Mouse (Mus musculus) spleen, adult 2 months (tissue): Measurements from ENCODE around the gene March6. TPM values are rescaled to one million over a fixed set of nuclear protein-coding genes. Genes with fewer than 3 reads are reported as not detected.

Experiments
- DNase-seq, 2 experiments: peaks; one replicate each; pipeline versions ENCODE4 v3.0.0 to v3.0.0-alpha.2; 2012 to 2021; ENCODE audit warnings: low spot score in 2 of 2, low read depth in 1 of 2
- H3K27ac ChIP-seq: fragments of 200-500 bp; 2 replicates; pipeline ENCODE4 v1.5.1; 2012; ENCODE audit warnings: low read length, inconsistent platforms; ENCODE audit not compliant: insufficient read depth
- H3K27me3 ChIP-seq: fragments of 200-500 bp; 2 replicates; pipeline ENCODE4 v1.6.1; 2012; ENCODE audit warnings: mild to moderate bottlenecking, moderate library complexity, low read length, inconsistent platforms; ENCODE audit not compliant: control insufficient read depth, insufficient read depth
- H3K36me3 ChIP-seq: fragments of 200-500 bp; 2 replicates; pipeline ENCODE4 v1.6.1; 2012; ENCODE audit warnings: mild to moderate bottlenecking, low read length, inconsistent platforms; ENCODE audit not compliant: control insufficient read depth, insufficient read depth
- H3K4me1 ChIP-seq: fragments of 200-500 bp; 2 replicates; pipeline ENCODE4 v1.6.1; 2011; ENCODE audit warnings: inconsistent platforms; ENCODE audit not compliant: control insufficient read depth, insufficient read depth, insufficient read length
- H3K4me3 ChIP-seq: fragments of 200-500 bp; 2 replicates; pipeline ENCODE4 v1.5.1; 2011; ENCODE audit warnings: mild to moderate bottlenecking, inconsistent platforms; ENCODE audit not compliant: insufficient read depth, insufficient read length; ENCODE audit errors: extremely low read depth
- CTCF ChIP-seq: fragments of 200-500 bp; IDR thresholded peaks from 2 replicates; pipeline ENCODE4 v1.5.1; 2011; ENCODE audit warnings: mild to moderate bottlenecking, inconsistent platforms; ENCODE audit not compliant: insufficient read depth, insufficient read length, insufficient replicate concordance; ENCODE audit errors: extremely low read depth
- POLR2A ChIP-seq: fragments of 200-500 bp; IDR thresholded peaks from 2 replicates; pipeline ENCODE4 v1.6.1; 2011; ENCODE audit warnings: low read depth, low read length, inconsistent platforms
- WGBS: fragments of 180-500 bp; shearing (Covaris S2); methylation state at CpG from one replicate; pipeline ENCODE4 v1.1.7; 2018; 5-methylcytosine and 5-hydroxymethylcytosine counted together
- polyA plus RNA-seq: library from polyadenylated mRNA; depleted of rRNA; stranded (reverse); fragments of >200 nt; gene quantifications from 2 replicates; pipeline ENCODE4 v1.2.3, GENCODE M21; 2012; rRNA removed

March6 gene
- polyA plus RNA-seq, 1 experiment, result 8.7 TPM

DNA sequence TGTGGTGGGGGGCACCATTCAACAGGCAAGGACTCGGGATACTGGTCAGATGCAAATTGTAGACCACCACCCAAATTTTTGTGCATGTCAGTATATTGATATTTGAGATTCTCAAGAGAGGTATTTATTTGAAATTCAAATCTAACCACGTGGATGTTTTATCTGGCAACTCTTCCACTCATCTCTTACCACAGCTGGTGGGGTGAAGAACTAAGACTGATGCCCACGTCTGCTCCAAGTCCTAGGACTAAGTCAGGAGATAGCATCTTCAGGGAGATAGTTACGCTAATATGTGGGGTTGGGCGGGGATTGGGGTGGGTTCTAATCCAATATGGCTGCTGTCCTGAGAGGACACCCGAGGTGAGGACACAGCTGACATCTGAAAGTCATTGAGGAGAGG lies 118.4 kb downstream of the March6 start:
- DNase-seq, result no peak
- Histone ChIP-seq H3K4me1 (peaks cover 5% of the 10 kb centered on the region; the same call in 1 of the 2 replicates), H3K4me3 (no peak overlapping the region), H3K27ac (no peak overlapping the region), H3K36me3 (no peaks in the 10 kb centered on the region), H3K27me3 (no peaks in the 10 kb centered on the region)
- 73% methylated on average over 6 of the region's 6 CpGs for WGBS
- no peak for TF ChIP-seq POLR2A
- no peak for TF ChIP-seq CTCF

DNA sequence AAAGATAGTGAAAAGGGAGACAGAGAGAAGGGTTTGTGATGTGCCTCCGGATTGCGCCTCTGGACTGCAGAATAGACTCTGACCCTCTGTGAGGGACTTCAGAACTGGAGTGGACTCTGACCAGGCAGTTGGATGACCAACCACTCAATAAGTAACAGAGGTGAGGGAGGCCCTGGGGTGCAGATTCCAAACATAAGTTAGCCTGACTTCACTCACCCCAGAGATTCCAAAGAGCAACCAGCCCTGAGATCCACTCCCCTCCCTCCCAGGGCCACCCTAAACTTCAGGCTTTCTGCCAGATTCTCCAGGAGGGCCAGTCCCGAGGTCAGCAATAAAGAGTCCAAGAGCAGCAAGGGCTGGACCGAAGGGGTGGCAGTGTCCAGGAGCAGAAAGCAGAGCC lies 123.4 kb downstream of the March6 start:
- TF ChIP-seq POLR2A, result no peak
- TF ChIP-seq CTCF, result no peak
- 85% methylated on average over 4 of the region's 4 CpGs for WGBS
- no peak for DNase-seq

DNA sequence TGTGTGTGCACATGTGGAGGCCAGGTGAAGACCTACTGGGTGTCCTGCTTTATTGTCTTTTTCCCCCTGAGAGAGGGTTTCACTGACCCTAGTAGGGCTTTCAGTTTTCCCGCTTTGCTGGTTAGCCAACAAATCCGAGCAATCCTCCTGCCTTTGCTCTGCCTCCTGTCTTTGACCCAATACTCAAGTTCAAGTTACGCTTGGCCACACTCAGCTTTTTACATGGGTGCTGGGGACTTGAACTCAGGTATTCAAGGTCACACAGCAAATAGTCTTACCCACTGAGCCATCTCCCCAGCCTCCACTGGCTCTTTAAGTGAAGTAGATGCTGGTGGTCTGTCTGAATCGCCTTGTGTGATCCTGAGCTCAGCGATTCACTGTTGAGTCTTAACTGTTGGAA lies 124.0 kb downstream of the March6 start:
- Histone ChIP-seq H3K27ac (no peak overlapping the region), H3K27me3 (no peaks in the 10 kb centered on the region), H3K4me1 (no peaks in the 10 kb centered on the region; the same call in 1 of the 2 replicates), H3K4me3 (no peak overlapping the region), H3K36me3 (no peaks in the 10 kb centered on the region)
- no peak for DNase-seq
- TF ChIP-seq CTCF, result no peak
- 91% methylated on average over 5 of the region's 5 CpGs for WGBS

More for the DNA sequence above, 123.4 kb downstream of the March6 start:
- no peaks in the 10 kb centered on the region for H3K27me3 ChIP-seq
- H3K36me3 ChIP-seq, result no peaks in the 10 kb centered on the region
- H3K27ac ChIP-seq, result no peak overlapping the region
- no peak overlapping the region for H3K4me3 ChIP-seq
- no peaks in the 10 kb centered on the region; the same call in 1 of the 2 replicates for H3K4me1 ChIP-seq

Other genes starting within 250 kb of the March6 start
- gene Ankrd33b, start 163.3 kb downstream of the March6 start, polyA plus RNA-seq, result 3.7 and 8.1 TPM in 2 replicates
- 0.49 and 0.50 TPM in 2 replicates for gene Ropn1l, start 77.3 kb downstream of the March6 start, polyA plus RNA-seq
- 6.4 and 12.4 TPM in 2 replicates for gene Cmbl, start 34.3 kb upstream of the March6 start, polyA plus RNA-seq
- gene Cct5, start 70.8 kb upstream of the March6 start, polyA plus RNA-seq, result 58.3 and 66.9 TPM in 2 replicates
- gene Fam173b, start 70.8 kb upstream of the March6 start, polyA plus RNA-seq, result 3.9 and 4.9 TPM in 2 replicates